Mouse (Mus musculus): Measurements from ENCODE around the gene 2810006K23Rik. TPM values are rescaled to one million over a fixed set of nuclear protein-coding genes. Genes with fewer than 3 reads are reported as not detected.
"Not testable (repeated sequence)": the region's sequence is repeated elsewhere in the genome, so short reads cannot be mapped to it uniquely, and the experiment has no call there.

The 2810006K23Rik gene
- polyA plus RNA-seq, 3 experiments from 2014 or later, result 10.5 to 18.3 (median 11.1) TPM

- ATAC-seq, result no peak
Observed at GRCm38 (mm10) chr5:124349196-124349595, 21.3 kb downstream of the 2810006K23Rik start.

- no peak for ATAC-seq
Observed at GRCm38 (mm10) chr5:124350350-124350749, 22.5 kb downstream of the 2810006K23Rik start.

DNA sequence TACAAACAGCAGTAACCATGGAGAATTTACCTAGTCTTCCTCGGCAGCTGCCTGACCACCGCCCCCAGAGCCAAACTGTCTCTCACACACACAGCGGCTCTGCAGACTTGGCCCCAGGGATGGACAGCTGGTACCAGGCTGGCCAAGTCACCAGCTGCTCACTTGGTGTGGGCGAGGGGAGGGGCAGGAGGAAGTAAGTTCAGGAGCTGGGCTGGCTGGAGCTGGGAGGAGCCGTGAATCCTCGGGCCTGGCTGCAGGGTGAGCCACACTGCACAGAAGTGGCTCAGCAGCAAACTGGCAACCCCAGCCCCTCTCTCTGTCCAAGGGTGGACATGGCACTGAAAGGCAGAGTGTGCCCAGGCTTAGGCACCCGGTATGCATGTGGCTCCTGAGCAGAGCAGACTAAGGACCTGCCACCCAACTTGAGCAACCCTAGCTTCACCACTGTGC, 23.2 kb downstream of the 2810006K23Rik start:
- no peak for ATAC-seq

DNA sequence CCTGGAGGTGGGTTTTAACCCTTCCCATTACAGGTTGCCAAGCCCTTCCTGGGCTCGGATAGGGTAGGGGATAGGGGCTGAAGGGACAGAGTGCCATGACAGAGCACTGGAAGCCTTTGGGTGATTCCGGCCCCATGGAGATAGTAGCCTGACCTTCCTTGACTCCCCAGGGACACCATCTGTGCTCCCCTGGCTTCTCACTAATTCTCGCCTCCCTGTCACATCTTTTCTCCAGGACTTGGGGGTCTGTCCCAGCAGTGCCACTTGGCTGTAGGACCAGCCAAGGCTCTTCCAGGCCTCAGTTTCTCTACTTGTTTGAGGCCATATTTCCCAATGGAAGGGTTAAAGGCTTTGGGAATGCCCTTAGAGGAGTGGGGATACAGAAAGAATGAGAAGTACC, 23.7 kb downstream of the 2810006K23Rik start:
- no peak for ATAC-seq

GRCm38 (mm10) chr5:124352141-124352920, 24.4 kb downstream of the 2810006K23Rik start:
- peak; percentile 57 for ATAC-seq

DNA sequence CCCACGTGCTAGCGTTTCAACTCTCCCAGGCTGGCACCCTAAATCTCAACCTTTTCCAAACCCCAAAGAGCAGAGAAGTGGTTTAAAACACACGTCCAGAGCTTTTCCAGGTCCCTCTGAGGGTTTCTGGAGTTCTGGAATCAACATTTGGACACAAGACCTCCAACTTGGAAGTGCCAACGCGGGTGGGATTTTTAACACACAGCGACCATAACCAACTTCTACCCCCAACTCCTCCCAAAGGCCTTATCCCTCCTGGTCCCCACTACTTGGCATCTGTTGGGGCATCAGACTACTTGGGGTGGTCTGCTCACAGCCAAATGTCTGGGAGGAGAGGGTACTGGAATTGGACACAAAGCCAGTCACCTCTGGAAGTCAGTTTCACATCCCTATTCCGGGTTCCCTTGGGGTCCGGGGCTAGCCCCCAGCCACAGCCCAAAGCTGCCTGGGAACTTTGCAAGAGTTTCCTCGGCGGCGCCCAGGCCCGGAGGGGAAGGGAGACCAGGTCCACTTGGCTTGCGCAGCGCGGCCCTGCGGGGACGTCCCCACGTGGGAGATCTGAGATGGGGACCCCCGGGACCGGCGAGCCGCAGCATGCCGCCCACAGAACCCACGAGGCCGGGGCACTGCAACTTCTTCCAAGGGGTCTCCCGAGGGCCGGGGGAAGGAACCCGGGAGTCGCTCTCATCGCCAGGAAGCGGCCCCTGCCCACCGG, 25.3 kb downstream of the 2810006K23Rik start:
- peak; percentile 1 for ATAC-seq

DNA sequence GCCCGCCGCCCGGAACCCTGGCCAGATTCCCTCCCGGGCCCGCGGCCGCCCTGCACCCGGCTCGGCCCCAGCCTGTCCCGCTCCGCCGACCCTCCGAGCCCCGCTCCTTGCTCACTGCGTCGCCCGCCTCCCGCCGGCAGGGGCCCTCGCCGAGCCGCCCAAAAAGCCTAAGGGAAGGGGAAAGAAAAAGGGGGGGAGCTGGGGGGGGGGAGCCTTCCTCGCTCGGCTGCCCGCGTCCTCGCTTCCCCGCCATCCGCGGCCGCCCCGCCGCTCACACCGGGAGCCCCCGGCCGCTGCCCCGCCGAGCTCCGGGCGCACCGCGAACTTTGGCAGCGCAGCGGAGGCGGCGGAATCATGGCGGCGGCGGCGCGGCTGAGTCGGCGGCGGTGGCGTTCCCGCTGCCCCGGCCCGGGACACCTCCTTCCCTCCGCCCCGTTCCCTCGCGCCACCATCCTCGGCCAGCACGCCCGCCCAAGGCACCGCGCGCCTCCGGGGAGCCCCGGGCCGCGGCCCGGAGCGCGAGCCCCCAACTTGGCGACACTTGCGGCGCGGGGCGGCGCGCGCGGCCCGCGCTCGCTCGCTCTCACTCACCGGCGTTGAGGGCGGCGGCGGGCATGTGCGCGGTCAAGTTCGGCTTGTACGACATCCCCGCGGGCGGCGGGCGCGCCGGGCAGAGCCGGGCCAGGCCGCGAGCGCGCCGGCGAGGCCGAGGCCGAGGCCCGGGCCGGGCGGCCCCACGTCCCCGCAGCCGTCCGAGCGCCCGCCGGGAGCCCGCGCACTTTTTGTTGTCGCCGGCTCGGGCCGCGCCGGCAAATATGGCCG, 26.0 kb downstream of the 2810006K23Rik start:
- ATAC-seq, result peak; percentile 24

GRCm38 (mm10) chr5:124354574-124355424, 26.9 kb downstream of the 2810006K23Rik start:
- peak; percentile 24 for ATAC-seq

- ATAC-seq, result peak; percentile 9
Observed at GRCm38 (mm10) chr5:124355425-124355959, 27.6 kb downstream of the 2810006K23Rik start.

DNA sequence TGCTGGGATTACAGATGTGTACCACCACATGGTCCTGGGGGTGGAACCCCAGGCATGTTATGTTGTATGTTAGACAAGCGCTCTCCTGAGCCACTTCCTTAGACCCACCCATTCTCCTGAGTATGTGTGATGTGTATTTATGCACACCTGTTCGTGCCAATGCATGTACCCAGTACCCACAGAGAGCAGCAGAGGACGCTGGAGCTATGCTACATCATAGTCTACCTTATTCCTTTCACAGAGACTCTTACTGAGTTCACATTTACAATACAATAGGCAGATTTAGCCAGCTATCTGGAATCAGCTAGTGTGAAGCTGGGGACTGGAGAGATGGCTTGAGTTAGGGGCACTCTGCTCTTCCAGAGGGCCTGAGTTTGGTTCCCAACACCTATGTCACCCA, 28.8 kb downstream of the 2810006K23Rik start:
- no peak for ATAC-seq

GRCm38 (mm10) chr5:124359641-124360040, 31.8 kb downstream of the 2810006K23Rik start:
- ATAC-seq, result peak; percentile 62

- ATAC-seq, result not testable (repeated sequence)
Observed at GRCm38 (mm10) chr5:124362982-124363381, 35.1 kb downstream of the 2810006K23Rik start, which contains the start of gene Cdk2ap1. Cdk2ap1 (minus strand) TSS chr5:124363082.

DNA sequence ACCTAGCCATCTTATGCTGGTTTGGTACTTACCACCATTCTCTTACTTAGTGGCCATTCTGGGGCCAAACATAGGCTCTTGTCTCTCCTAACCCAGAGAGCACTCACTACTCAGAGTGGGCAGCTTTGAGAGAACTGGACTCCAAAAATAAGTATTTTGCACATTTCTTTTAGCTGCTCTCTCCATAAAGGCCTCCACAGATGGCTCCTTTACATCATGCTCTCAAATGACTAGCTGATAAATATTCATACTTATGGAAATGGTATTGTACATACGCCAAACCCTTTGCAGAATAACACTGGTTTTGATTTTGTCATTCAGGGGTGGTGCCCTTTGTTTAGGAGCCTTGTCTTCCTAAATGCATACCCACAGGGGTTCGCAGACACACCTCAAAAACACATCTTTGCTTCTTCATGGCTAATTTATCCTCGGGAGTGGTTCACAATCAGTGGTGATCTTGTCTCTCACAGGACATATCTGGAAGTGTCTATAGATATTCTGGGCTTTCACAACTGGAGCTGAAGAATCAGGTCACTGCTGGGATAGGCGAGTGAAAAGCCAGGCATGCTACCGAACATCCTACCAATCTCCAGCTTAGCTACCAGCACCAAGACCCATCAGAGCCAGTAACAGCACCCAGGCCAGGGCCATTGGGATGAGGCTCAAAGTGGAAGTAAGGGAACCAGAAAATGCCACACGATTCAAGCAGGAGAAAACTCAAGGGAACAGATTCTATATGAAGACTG, 36.5 kb downstream of the 2810006K23Rik start:
- no peak for ATAC-seq

DNA sequence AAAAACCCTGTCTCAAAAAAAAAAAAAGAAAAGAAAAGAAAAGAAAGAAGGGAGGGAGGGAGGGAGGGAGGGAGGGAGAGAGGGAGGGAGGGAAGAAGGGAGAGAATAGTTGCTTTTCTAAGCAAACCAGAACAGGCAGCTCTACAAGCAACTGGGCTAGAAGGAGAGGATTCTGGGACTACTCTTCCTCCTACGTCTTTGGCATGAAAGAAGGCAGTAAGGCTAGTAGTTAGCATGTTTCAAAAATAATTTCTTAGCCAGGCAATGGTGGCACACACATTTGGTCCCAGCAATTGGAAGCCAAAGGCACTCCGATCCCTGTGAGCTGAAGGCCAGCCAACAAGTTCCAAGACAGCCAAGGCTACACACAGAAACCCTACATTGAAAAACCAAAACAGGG, 37.9 kb downstream of the 2810006K23Rik start:
- ATAC-seq, result no peak

DNA sequence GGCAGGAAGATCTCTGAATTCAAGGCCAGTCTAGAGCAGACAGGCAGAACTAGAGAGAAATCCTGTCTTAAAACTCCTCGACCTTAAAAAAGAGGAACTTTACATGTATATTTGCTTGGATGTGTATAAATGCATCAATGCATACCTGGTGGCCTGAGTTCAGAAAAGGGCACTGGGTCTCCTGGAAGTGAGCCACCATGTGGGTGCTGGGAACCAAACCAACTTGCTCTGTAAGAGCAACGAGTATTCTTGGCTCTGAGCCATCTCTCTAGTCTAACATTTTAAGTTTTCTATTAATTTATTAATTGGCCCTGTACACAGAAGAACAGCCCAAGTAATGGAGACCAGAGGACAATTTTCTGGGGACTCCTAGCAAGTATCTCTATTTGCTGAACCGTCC, 38.8 kb downstream of the 2810006K23Rik start:
- no peak for ATAC-seq

DNA sequence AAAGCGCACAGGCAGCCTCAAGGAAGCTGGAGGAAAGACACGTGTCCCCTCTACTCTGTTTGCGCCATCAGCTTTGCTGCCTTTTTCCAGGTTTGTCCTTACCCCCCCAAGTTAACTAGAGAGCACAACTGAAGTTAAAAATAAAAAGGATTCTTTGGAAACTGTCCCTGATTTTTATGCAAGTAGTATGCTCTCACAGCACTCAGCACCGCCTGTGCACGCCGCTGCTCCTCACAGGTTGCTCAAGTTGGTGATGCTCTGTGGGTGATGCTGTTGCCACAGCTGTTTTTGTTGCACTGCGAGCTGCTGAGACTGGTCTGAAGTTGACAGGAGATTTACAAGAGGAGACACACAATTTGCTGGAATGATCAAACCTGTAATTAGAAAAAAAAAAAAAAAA, 46.4 kb downstream of the 2810006K23Rik start:
- no peak for ATAC-seq

DNA sequence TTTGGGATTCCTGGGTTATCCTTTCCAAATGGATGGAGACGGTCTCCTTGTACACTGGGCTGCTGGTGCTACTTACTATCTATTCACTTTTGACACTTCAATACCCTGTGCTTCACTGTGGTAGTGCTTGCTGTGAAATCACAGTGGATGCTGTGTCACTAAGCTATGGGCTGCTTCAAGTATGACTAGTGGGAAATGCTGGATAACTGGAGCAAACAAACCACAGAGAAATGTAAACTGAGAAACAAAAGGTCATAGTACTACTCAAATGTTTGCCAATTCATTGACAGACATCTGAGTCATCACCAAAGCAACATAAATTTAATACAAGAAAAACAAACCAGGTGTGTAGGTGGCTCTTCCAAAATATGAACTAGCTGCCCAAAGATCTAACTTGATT, 48.5 kb downstream of the 2810006K23Rik start:
- no peak for ATAC-seq

DNA sequence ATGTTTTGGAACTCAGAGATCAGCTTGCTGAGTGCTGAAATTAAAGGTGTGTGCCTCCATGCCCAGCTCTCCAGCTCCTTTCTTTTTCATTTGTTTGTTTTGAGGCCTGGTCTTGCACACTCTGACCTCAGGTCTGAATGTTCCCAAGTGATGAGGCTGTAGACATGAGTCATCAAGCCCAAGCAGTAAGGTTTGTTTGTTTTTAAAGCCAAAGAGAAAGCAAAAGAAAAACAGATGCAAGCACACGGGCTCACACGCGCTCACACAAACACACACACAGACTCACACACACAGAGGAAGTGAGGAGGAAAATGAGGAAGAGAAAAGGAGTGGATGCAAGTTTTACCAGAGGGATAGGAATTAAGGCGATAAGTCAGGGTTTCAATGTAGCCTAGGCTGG, 49.3 kb downstream of the 2810006K23Rik start:
- no peak for ATAC-seq

DNA sequence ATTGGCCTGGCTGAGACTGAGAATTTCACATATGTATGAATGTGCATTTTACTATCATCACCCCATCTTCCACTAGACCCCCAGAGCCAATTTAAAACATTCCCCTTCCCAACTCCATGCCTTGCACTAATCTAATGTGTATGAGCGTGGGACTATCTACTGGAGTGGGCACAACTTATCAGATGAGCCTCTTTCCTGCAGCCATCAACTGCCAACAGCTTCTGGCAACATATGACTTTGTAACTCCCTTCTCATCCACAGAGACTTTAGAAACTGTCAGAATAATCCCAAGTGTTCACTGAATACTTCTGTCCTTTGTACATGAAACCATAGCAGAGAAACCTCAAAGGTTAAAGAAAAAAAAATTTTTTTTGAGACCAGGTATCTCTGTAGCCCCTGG, 52.2 kb downstream of the 2810006K23Rik start:
- no peak for ATAC-seq

GRCm38 (mm10) chr5:124387932-124388331, 60.0 kb downstream of the 2810006K23Rik start:
- no peak for ATAC-seq

All from inflammation-experienced regulatory T-cells, adult 6 months (primary cell).